Mouse (Mus musculus): Measurements from ENCODE around the gene Dcaf4.
A peak's percentile ranks its signal among the peaks of the same experiment; 100 is the strongest.

Dcaf4 gene

GRCm38 (mm10) chr12:83495961-83496282 lies 24.3 kb upstream of the Dcaf4 start:
- DNase-seq (ENCODE audit: low read depth in 1 of 2, low spot score in 2 of 2), result no peak

GRCm38 (mm10) chr12:83496336-83496735 lies 23.9 kb upstream of the Dcaf4 start:
- DNase-seq (ENCODE audit: low read depth in 1 of 2, low spot score in 2 of 2), result no peak

- no peak for DNase-seq (ENCODE audit: low read depth in 1 of 2, low spot score in 2 of 2)
Observed at GRCm38 (mm10) chr12:83496736-83497135, 23.5 kb upstream of the Dcaf4 start.

GRCm38 (mm10) chr12:83497959-83498358 lies 22.3 kb upstream of the Dcaf4 start:
- no peak for DNase-seq (ENCODE audit: low read depth in 1 of 2, low spot score in 2 of 2)

- DNase-seq (ENCODE audit: low read depth in 1 of 2, low spot score in 2 of 2), result no peak
Observed at GRCm38 (mm10) chr12:83499256-83499655, 21.0 kb upstream of the Dcaf4 start.

- peak in 1 of 2 experiments; percentile 11 for DNase-seq (ENCODE audit: low read depth in 1 of 2, low spot score in 2 of 2)
Observed at GRCm38 (mm10) chr12:83502190-83502589, 18.1 kb upstream of the Dcaf4 start.

- DNase-seq (ENCODE audit: low read depth in 1 of 2, low spot score in 2 of 2), result no peak
Observed at GRCm38 (mm10) chr12:83506543-83506942, 13.7 kb upstream of the Dcaf4 start.

- no peak for DNase-seq (ENCODE audit: low read depth in 1 of 2, low spot score in 2 of 2)
Observed at GRCm38 (mm10) chr12:83510586-83510985, 9.7 kb upstream of the Dcaf4 start.

GRCm38 (mm10) chr12:83512783-83513182 lies 7.5 kb upstream of the Dcaf4 start:
- no peak for DNase-seq (ENCODE audit: low read depth in 1 of 2, low spot score in 2 of 2)

- no peak for DNase-seq (ENCODE audit: low read depth in 1 of 2, low spot score in 2 of 2)
Observed at GRCm38 (mm10) chr12:83513185-83513584, 7.1 kb upstream of the Dcaf4 start.

- no peak for DNase-seq (ENCODE audit: low read depth in 1 of 2, low spot score in 2 of 2)
Observed at GRCm38 (mm10) chr12:83514216-83514615, 6.0 kb upstream of the Dcaf4 start.

GRCm38 (mm10) chr12:83517580-83517979 lies 2.7 kb upstream of the Dcaf4 start:
- DNase-seq (ENCODE audit: low read depth in 1 of 2, low spot score in 2 of 2), result no peak

- no peak for DNase-seq (ENCODE audit: low read depth in 1 of 2, low spot score in 2 of 2)
Observed at GRCm38 (mm10) chr12:83521083-83521482, 817 bp downstream of the Dcaf4 start.

- DNase-seq (ENCODE audit: low read depth in 1 of 2, low spot score in 2 of 2), result no peak
Observed at GRCm38 (mm10) chr12:83523056-83523455, 2.8 kb downstream of the Dcaf4 start.

- no peak for DNase-seq (ENCODE audit: low read depth in 1 of 2, low spot score in 2 of 2)
Observed at GRCm38 (mm10) chr12:83523892-83524291, 3.6 kb downstream of the Dcaf4 start.

- DNase-seq (ENCODE audit: low read depth in 1 of 2, low spot score in 2 of 2), result no peak
Observed at GRCm38 (mm10) chr12:83524329-83524728, 4.1 kb downstream of the Dcaf4 start.

- DNase-seq (ENCODE audit: low read depth in 1 of 2, low spot score in 2 of 2), result no peak
Observed at GRCm38 (mm10) chr12:83525822-83526544, 5.7 kb downstream of the Dcaf4 start.

- no peak for DNase-seq (ENCODE audit: low read depth in 1 of 2, low spot score in 2 of 2)
Observed at GRCm38 (mm10) chr12:83527816-83528215, 7.5 kb downstream of the Dcaf4 start.

GRCm38 (mm10) chr12:83528665-83529064 lies 8.4 kb downstream of the Dcaf4 start:
- DNase-seq (ENCODE audit: low read depth in 1 of 2, low spot score in 2 of 2), result no peak

GRCm38 (mm10) chr12:83531992-83532391 lies 11.7 kb downstream of the Dcaf4 start:
- no peak for DNase-seq (ENCODE audit: low read depth in 1 of 2, low spot score in 2 of 2)

GRCm38 (mm10) chr12:83532966-83533365 lies 12.7 kb downstream of the Dcaf4 start:
- DNase-seq (ENCODE audit: low read depth in 1 of 2, low spot score in 2 of 2), result no peak

GRCm38 (mm10) chr12:83534190-83534589 lies 13.9 kb downstream of the Dcaf4 start:
- DNase-seq (ENCODE audit: low read depth in 1 of 2, low spot score in 2 of 2), result no peak

- no peak for DNase-seq (ENCODE audit: low read depth in 1 of 2, low spot score in 2 of 2)
Observed at GRCm38 (mm10) chr12:83535428-83535827, 15.2 kb downstream of the Dcaf4 start.

Measured in monocyte, adult 2 months (primary cell).